Mouse (Mus musculus) testis, postnatal 10 days (tissue): ENCODE data around the gene Dpy19l2.
"Not testable (repeated sequence)": the region's sequence is repeated elsewhere in the genome, so short reads cannot be mapped to it uniquely, and the experiment has no call there.

Experiments used
- DNase-seq: peaks from one replicate; pipeline ENCODE4 v3.0.0; 2021; ENCODE audit warnings: low spot score

The Dpy19l2 gene

DNA sequence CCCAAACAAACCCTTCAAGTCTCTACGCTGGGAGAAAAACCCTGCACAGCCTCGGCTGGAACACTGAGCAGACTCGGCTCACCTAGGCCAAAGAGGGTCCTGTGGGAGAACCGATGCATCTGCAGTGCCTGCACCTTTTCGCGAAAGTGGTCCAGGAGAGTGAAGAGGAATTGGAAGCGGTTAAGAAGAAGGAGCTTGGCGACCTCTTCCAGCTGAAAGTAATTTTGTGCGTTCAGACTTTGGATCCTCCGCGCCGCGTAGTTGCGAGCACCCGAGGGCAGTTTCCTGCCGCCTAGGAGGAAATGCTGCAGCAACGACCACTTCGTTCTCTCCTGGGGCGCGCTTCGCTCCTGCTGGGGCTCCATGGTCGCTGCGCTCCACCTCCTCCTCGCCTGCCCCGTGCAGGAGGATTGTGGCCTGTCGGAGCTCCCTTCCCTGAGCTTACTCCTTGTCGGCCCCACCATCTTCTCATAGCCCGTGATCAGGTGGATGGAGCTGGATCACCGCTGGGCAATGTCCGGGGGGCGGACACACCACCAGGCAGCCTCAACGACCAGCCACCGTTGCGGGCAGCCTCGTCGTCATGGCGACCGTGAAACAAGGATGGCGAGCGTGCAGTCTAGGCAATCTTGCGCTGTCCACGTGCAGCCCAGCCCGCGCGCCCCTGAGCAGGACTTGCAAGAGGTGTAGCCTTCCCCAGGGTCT, at the start of gene Dpy19l2:
Gene Dpy19l2, minus strand, starts transcription at position 594 of the 705 bp plus-strand sequence.
- DNase-seq = peak; percentile 60

- DNase-seq = no peak
Observed at GRCm38 (mm10) chr9:24744958-24745357, 48.9 kb upstream of the Dpy19l2 start.

DNA sequence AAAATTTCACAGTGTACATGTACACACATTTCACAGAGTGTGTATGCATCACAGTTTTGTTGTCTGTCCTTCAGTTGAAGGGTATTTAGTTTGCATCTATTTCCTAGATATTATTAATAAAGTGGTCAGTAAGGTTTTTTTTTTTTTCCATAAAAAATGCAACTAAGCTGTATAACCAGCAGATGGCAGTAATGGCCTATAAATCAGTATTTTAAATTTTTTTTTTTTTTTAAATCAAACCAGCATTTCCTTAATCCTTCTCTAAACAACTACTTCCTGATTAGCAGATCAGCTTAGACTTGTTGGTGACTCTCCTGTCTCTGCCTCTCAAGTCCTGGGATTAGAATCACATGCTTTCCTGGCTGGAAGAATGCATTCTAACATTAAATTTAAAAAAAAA, 5.2 kb upstream of the Dpy19l2 start:
- no peak for DNase-seq

GRCm38 (mm10) chr9:24696405-24696778, 299 bp upstream of the Dpy19l2 start:
- DNase-seq = no peak

GRCm38 (mm10) chr9:24637341-24637740, 58.8 kb downstream of the Dpy19l2 start:
- DNase-seq = not testable (repeated sequence)

DNA sequence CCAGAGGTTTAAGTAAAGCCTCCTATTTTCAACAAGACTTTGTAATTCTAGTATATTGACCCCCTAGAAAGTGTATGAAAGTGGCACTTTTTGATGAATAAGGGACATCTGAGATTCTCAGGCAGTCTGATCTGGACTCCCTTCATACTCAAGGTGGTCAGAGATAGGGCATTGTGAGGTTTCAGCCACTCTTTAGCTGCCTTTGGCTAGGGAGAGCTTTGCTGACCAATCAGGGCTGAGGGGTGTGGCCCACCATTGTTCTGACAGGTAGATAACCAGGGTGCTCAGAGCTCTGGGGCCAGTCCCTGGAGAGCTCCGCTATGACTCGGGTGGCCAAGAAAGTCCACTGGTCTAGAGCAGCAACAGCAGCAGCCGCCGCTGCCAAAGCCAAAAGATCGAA, 71.2 kb downstream of the Dpy19l2 start, which contains the start of gene Cypt4:
Gene Cypt4, plus strand, starts transcription at position 301 of the 400 bp plus-strand sequence.
- DNase-seq = no peak

DNA sequence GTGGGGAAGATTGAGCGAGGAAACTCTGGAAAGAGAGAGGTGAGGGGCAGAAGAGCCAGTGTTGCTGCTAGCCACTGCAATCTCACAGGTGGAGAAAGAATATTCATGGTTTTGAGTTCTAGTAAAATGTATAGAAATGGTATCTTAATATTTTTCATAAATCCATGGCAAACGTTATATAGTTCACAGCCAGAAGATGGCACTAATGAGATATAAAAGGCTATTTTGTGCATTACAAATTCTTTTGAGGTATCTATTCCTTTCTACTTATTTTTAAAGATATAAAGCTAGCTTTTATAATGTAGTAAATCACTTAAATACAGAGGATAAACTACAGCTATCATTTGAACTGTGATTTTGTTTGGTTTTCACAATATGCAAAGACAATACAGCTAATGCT, 157.9 kb downstream of the Dpy19l2 start:
- DNase-seq = no peak

- peak; percentile 68 for DNase-seq
Observed at GRCm38 (mm10) chr9:24516575-24517139, 179.4 kb downstream of the Dpy19l2 start.

GRCm38 (mm10) chr9:24514078-24514469, 182.0 kb downstream of the Dpy19l2 start:
- no peak for DNase-seq

- no peak for DNase-seq
Observed at GRCm38 (mm10) chr9:24513290-24514077, 182.6 kb downstream of the Dpy19l2 start.

GRCm38 (mm10) chr9:24512121-24512539, 184.0 kb downstream of the Dpy19l2 start:
- DNase-seq = no peak

GRCm38 (mm10) chr9:24511371-24512120, 184.5 kb downstream of the Dpy19l2 start:
- no peak for DNase-seq

GRCm38 (mm10) chr9:24508880-24509279, 187.2 kb downstream of the Dpy19l2 start:
- DNase-seq = no peak
